Mouse (Mus musculus): ENCODE results near the gene H2al1d.
"Not testable (repeated sequence)": the region's sequence is repeated elsewhere in the genome, so short reads cannot be mapped to it uniquely, and the experiment has no call there.

H2al1d gene

GRCm38 (mm10) chrX:11308524-11308923 lies at the start of gene H2al1d:
Gene H2al1d (plus strand): TSS chrX:11308824.
- DNase-seq, result not testable (repeated sequence)

- DNase-seq, result no peak
Observed at GRCm38 (mm10) chrX:11264918-11265317, 43.7 kb upstream of the H2al1d start.

DNA sequence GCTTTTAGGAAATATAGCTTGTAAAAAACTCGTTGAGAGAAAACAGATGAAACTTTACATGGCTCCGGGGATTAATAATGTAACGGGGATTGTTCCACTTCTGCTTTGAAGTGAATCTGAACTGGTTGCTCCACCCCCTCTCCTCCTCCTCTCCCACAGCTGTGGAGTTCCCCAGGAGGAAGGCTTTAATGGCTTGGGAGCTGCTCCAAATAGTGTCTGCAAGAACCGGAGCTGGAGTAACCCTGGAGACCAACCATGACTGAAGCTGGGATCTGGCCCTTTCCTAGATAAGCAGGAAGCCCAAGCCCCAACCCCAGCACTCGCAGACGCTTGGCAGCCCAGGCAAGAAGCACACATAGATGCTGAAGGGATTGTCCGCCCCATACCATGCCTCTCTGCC lies 40.8 kb upstream of the H2al1d start:
- DNase-seq, result peak; percentile 6 to 33

DNA sequence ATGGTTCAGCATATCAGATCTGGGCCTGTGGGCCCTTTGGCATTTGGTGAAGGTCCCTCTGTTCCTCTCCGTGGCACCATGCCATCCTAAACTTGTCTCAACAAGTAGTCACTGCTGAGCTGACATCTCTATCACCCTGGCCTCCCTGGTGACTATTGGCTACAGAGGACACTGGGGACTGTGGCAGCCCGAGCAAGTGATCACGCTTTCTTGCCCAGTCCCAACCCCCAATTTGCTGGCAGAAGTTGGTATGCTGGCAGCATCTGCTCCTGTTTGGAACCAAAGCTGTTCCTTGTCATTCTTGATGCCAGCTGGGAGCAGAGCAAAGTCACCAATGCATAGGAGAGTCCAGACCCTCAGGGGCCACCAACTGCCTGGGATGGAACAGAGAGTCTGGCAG lies 39.5 kb upstream of the H2al1d start:
- no peak for DNase-seq

DNA sequence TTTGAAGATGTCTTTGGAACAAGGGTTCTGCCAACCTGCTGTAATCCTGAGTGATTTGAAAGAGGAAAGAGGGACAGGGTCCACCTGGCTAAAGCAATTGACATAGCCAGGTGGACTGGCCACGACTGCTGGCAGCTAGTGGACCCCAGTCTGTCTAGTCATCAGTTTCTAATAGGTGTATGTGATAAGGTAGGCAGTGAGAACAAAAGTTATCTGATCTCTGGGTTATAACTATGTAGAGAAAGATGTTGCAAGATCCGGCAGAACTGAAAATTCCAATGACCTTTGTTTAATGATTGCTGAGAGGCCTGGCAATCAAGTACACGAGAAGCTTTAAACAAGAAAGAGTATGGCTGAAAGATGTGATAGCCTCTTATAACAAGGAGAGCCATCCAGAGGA lies 35.4 kb upstream of the H2al1d start:
- no peak for DNase-seq

- no peak for DNase-seq
Observed at GRCm38 (mm10) chrX:11277083-11277482, 31.5 kb upstream of the H2al1d start.

GRCm38 (mm10) chrX:11280741-11281140 lies 27.9 kb upstream of the H2al1d start:
- DNase-seq, result no peak

DNA sequence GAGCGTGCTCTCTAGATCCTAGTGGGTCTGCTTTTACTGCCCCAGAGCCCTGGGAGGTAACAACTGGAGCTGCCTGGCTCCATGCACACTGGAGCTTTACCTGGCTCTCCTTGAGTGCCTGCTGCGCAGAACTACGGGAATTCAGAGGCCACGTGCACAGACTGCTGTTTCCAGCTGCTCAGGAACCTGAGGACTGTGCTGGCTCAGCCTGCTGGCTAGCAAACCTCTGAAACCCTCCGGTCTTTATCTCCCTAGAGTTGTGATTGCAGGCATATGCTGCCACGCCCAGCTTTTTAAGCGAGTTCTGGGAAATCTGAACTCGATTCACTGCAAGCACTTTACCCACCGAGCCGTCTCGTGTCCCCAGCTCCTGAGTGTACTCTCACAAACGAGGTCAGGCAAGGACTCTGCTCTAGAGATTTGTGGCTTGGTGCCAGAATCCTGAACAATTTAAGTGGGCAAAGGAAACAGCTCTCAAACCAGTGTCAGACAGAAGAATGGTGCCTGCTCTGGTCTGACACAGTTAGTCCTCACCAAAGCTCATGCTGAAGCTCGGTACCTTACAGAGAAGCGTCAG lies 20.2 kb upstream of the H2al1d start:
- DNase-seq, result peak in 1 of 2 experiments; percentile 4

GRCm38 (mm10) chrX:11289244-11289643 lies 19.4 kb upstream of the H2al1d start:
- no peak for DNase-seq

- DNase-seq, result not testable (repeated sequence)
Observed at GRCm38 (mm10) chrX:11298957-11299356, 9.7 kb upstream of the H2al1d start, which contains the start of gene H2al1a. Gene H2al1a (plus strand): TSS chrX:11299257.

DNA sequence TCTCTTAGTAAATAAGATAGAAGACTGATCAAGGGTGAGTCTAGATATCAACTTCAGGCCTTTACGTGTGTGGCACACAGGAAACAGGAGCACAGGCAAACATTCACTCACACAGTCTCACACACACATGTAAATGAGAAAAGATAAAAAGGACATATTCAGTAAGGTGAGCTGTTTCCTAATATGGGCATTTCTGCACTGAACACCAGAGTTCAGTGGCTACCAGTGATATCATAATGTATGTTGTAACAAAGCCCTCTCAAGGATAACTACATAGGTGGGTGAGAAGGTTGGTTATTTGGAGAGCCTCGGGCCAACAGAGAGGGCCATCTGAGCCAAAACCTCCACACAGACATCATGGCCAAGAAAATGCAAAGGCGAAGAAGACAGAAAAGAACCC lies 6.5 kb upstream of the H2al1d start, which contains the start of gene H2al1b:
H2al1b (plus strand) TSS at position 301 of the 400 bp plus-strand sequence.
- DNase-seq, result not testable (repeated sequence)

DNA sequence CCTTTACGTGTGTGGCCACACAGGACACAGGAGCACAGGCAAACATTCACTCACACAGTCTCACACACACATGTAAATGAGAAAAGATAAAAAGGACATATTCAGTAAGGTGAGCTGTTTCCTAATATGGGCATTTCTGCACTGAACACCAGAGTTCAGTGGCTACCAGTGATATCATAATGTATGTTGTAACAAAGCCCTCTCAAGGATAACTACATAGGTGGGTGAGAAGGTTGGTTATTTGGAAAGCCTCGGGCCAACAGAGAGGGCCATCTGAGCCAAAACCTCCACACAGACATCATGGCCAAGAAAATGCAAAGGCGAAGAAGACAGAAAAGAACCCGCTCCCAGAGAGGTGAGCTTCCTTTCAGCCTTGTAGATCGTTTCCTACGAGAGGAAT lies 3.3 kb upstream of the H2al1d start, which contains the start of gene H2al1c:
H2al1c (plus strand) TSS at position 301 of the 400 bp plus-strand sequence.
- not testable (repeated sequence) for DNase-seq

- not testable (repeated sequence) for DNase-seq
Observed at GRCm38 (mm10) chrX:11311634-11312033, 3.0 kb downstream of the H2al1d start, which contains the start of gene H2al1e. Gene H2al1e (plus strand): TSS chrX:11311934.

- not testable (repeated sequence) for DNase-seq
Observed at GRCm38 (mm10) chrX:11314858-11315257, 6.2 kb downstream of the H2al1d start, which contains the start of gene H2al1f. Gene H2al1f (plus strand): TSS chrX:11315158.

DNA sequence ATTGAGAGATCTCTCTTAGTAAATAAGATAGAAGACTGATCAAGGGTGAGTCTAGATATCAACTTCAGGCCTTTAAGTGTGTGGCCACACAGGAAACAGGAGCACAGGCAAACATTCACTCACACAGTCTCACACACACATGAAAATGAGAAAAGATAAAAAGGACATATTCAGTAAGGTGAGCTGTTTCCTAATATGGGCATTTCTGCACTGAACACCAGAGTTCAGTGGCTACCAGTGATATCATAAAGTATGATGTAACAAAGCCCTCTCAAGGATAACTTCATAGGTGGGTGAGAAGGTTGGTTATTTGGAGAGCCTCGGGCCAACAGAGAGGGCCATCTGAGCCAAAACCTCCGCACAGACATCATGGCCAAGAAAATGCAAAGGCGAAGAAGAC lies 9.3 kb downstream of the H2al1d start, which contains the start of gene H2al1g:
H2al1g (plus strand) TSS at position 301 of the 400 bp plus-strand sequence.
- DNase-seq, result not testable (repeated sequence)

GRCm38 (mm10) chrX:11321192-11321591 lies 12.6 kb downstream of the H2al1d start, which contains the start of gene H2al1h:
Gene H2al1h (plus strand): TSS chrX:11321492.
- DNase-seq, result not testable (repeated sequence)

DNA sequence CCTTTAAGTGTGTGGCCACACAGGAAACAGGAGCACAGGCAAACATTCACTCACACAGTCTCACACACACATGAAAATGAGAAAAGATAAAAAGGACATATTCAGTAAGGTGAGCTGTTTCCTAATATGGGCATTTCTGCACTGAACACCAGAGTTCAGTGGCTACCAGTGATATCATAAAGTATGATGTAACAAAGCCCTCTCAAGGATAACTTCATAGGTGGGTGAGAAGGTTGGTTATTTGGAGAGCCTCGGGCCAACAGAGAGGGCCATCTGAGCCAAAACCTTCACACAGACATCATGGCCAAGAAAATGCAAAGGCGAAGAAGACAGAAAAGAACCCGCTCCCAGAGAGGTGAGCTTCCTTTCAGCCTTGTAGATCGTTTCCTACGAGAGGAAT lies 15.7 kb downstream of the H2al1d start, which contains the start of gene H2al1i:
H2al1i (plus strand) TSS at position 301 of the 400 bp plus-strand sequence.
- not testable (repeated sequence) for DNase-seq

- DNase-seq, result not testable (repeated sequence)
Observed at GRCm38 (mm10) chrX:11327522-11327921, 18.9 kb downstream of the H2al1d start, which contains the start of gene H2al1j. Gene H2al1j (plus strand): TSS chrX:11327822.

- DNase-seq, result no peak
Observed at GRCm38 (mm10) chrX:11345762-11346161, 37.1 kb downstream of the H2al1d start.

DNA sequence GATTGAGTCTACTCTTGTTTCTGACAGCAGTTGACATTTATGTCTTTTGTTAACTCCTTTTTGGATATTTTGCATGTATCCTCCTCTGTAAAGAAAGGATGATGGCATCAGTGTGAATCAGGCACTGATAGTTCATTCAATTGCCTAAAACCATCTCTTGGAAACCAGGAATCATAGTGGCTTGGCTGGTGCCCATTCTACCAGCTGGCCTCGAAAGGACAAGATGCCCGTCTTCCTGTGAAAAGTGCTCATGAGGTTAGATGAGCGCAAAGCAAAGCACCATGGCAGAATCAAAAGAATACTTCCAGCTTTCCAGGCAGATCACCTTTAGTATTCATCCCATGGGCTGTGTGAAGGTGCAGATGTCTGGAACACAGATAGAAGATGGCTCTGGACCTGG lies 38.1 kb downstream of the H2al1d start:
- DNase-seq, result no peak

Measured in kidney, adult 8-10 months (tissue).